Comparison of ENCODE assay signal across 15 mouse cellular contexts in the genomic region with DNA sequence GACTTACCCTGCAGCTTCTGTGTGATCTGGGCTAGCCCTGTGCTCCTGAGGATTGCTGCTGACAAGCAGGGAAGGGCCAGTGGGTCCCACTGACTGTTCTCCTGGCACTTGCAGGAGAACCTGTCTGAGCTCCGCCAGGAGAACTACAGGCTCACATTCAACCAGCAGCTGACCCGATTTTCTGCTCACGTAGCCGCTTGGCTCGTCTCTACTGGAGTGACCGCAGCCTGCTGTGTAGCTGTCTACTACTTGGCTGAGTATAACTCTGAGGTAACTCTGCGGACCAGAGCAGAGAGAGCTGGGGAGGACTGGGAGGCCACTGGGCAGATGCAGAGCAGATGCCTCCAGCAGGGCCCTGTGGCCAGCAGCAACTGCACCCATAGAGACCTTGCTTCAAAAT. TPM values are rescaled to one million over a fixed set of nuclear protein-coding genes. Genes with fewer than 3 reads are reported as not detected.
A peak's percentile ranks its signal among the peaks of the same experiment; 100 is the strongest.
DNase-seq lines count a peak whose midpoint lies in the region; ATAC-seq and TF ChIP-seq lines count a peak whose summit lies in the region.
"Had no signal": no experiment of that assay in that cellular context is flagged by ENCODE, and none has a peak within 500 bp of the region (broad histone marks: within the 10 kb centered on the region; RNA-seq: fewer than 3 reads in every experiment).

No protein-coding gene starts in this region.

- TF ChIP-seq CTCF in cerebellum, adult 2 months (IDR thresholded peaks at IDR 0.05; ENCODE audit: borderline replicate concordance, insufficient read depth, low read depth, low read length) = no peak
- no peak for TF ChIP-seq CTCF in lung, adult 2 months (IDR thresholded peaks at IDR 0.05; ENCODE audit: insufficient read depth, low read length)

- no peaks in the 10 kb centered on the region; the same call in 1 of the 2 replicates for H3K27me3 ChIP-seq in cerebellum, adult 2 months (ENCODE audit: control insufficient read depth, insufficient read depth, low read length)
- H3K27me3 ChIP-seq: hindbrain, embryonic 15.5 days; limb, embryonic 13.5 days had no signal

- peak; percentile 56 for ATAC-seq in cerebellum, adult (ENCODE audit: insufficient number of reproducible peaks, low FRiP score, low TSS enrichment)

- H3K4me3 ChIP-seq in cerebellum, adult 2 months (replicated peaks; ENCODE audit: insufficient read depth, low read depth, low read length) = no peak overlapping the region
- no peak overlapping the region for H3K4me3 ChIP-seq in lung, adult 2 months (replicated peaks; ENCODE audit: extremely low read depth, low read depth, low read length)
- H3K4me3 ChIP-seq: heart, embryonic 15.5 days; hindbrain, embryonic 15.5 days; limb, embryonic 13.5 days; myocyte had no signal

- H3K4me1 ChIP-seq in cerebellum, adult 2 months (ENCODE audit: control insufficient read depth, insufficient read depth, low read length) = peaks cover 11% of the 10 kb centered on the region
- H3K4me1 ChIP-seq in lung, adult 2 months (ENCODE audit: control insufficient read depth, insufficient read depth, low read length) = no peaks in the 10 kb centered on the region
- H3K4me1 ChIP-seq: heart, embryonic 15.5 days; hindbrain, embryonic 15.5 days; limb, embryonic 13.5 days had no signal

- 2% methylated on average over 7 of the region's 7 CpGs for WGBS in cerebellum, adult 2 months
- WGBS in lung, adult 2 months = 82% methylated on average over 7 of the region's 7 CpGs

- H3K27ac ChIP-seq in cerebellum, adult 2 months (ENCODE audit: insufficient read depth, low read length) = no peak overlapping the region
- H3K27ac ChIP-seq: heart, embryonic 15.5 days; hindbrain, embryonic 15.5 days; limb, embryonic 13.5 days had no signal

- peak; percentile 8 to 17 for DNase-seq in layer of hippocampus, postnatal 36 days
- DNase-seq in layer of hippocampus, adult 8-10 months (ENCODE audit: low spot score in 2 of 2) = no peak
- peak; percentile 62 to 79 for DNase-seq in cerebellum, adult 2 months
- peak; percentile 24 for DNase-seq in gastrocnemius, postnatal 10 days
- no peak for DNase-seq in urinary bladder, postnatal 25 days (ENCODE audit: low spot score)
- DNase-seq in kidney, postnatal 36 days = no peak
- no peak for DNase-seq in lung, adult 2 months
- DNase-seq: kidney, postnatal 10 days; lung, adult 18-20 months had no signal

- no peak for TF ChIP-seq POLR2A in cerebellum, adult 2 months (IDR thresholded peaks at IDR 0.05; ENCODE audit: borderline replicate concordance, insufficient read depth, low read length)
- TF ChIP-seq POLR2A in lung, adult 2 months (IDR thresholded peaks at IDR 0.05; ENCODE audit: borderline replicate concordance, extremely low read depth, low read depth, low read length) = no peak

RNA-seq across cellular contexts. Expression of a gene that starts 52.2 kb away (rescaled TPM):
- under 1 TPM; 0.23 to 0.27 TPM for total RNA-seq in layer of hippocampus, postnatal 36 days (2021)
- total RNA-seq in layer of hippocampus, adult 8-10 months (2022) = under 1 TPM; 0.25 to 0.94 (median 0.49) TPM
- polyA plus RNA-seq in cerebellum, adult 2 months (2012; rRNA removed) = 0.13 and 0.22 TPM in 2 replicates
- total RNA-seq in gastrocnemius, postnatal 10 days (2021) = under 1 TPM; 0.33 to 0.61 TPM
- 0.57 and 1.1 TPM in 2 replicates for polyA plus RNA-seq in lung, adult 2 months (2012; rRNA removed)
- polyA plus RNA-seq: myocyte; spleen, adult 2 months had no signal

RNA-seq across cellular contexts. Expression of a gene that starts 56.2 kb away (rescaled TPM):
- total RNA-seq in layer of hippocampus, postnatal 36 days (2021) = 100 to 1,000 TPM; 214 to 224 TPM
- 100 to 1,000 TPM; 199 to 203 (median 202) TPM for total RNA-seq in layer of hippocampus, adult 8-10 months (2022)
- polyA plus RNA-seq in cerebellum, adult 2 months (2012; rRNA removed) = 345 and 354 TPM in 2 replicates
- 10 to 100 TPM; 31.5 to 32.5 TPM for total RNA-seq in gastrocnemius, postnatal 10 days (2021)
- 307 and 574 TPM in 2 replicates for polyA plus RNA-seq in lung, adult 2 months (2012; rRNA removed)

Comparison
In these comparisons a context has a peak if more than half of its experiments do, and no peak if none do; other contexts are left out.
1. DNase-seq: peak in layer of hippocampus, postnatal 36 days (2 of 2), cerebellum, adult 2 months (2 of 2) and gastrocnemius, postnatal 10 days (single experiment); none in layer of hippocampus, adult 8-10 months (0 of 2), urinary bladder, postnatal 25 days (single experiment), kidney, postnatal 36 days (0 of 2) and lung, adult 2 months (single experiment).
2. RNA of a gene that starts 56.2 kb away (total RNA-seq): 214 to 224 TPM in layer of hippocampus, postnatal 36 days and 199 to 203 TPM in layer of hippocampus, adult 8-10 months; 31.5 to 32.5 TPM in gastrocnemius, postnatal 10 days; every median in the first group is over 4 times any median in the second.